ENCODE assay signal across 9 mouse cellular contexts in genomic region chr12:24716721-24717301, GRCm38 (mm10). TPM values are rescaled to one million over a fixed set of nuclear protein-coding genes. Genes with fewer than 3 reads are reported as not detected.
A peak's percentile ranks its signal among the peaks of the same experiment; 100 is the strongest.
DNase-seq lines count a peak whose midpoint lies in the region; ATAC-seq and TF ChIP-seq lines count a peak whose summit lies in the region.
"Had no signal": no experiment of that assay in that cellular context is flagged by ENCODE, and none has a peak within 500 bp of the region (broad histone marks: within the 10 kb centered on the region; RNA-seq: fewer than 3 reads in every experiment).

No protein-coding gene starts in this region.

- no peaks in the 10 kb centered on the region for H3K9me3 ChIP-seq in hindbrain, embryonic 13.5 days
- H3K9me3 ChIP-seq in limb, embryonic 11.5 days (ENCODE audit: control insufficient read depth, low read length) = no peaks in the 10 kb centered on the region
- H3K9me3 ChIP-seq in midbrain, embryonic 15.5 days = no peaks in the 10 kb centered on the region
- H3K9me3 ChIP-seq: megakaryocyte, embryonic 14.5 days had no signal

- WGBS in hindbrain, embryonic 13.5 days = 44% methylated on average over 4 of the region's 4 CpGs
- 53% methylated on average over 4 of the region's 4 CpGs for WGBS in limb, embryonic 11.5 days
- whole genome bisulfite sequencing in midbrain, embryonic 15.5 days = 50% methylated on average over 4 of the region's 4 CpGs

- peaks cover 8% of the 10 kb centered on the region; the same call in 1 of the 2 replicates for H3K36me3 ChIP-seq in hindbrain, embryonic 13.5 days
- peaks cover 8% of the 10 kb centered on the region for H3K36me3 ChIP-seq in limb, embryonic 11.5 days (ENCODE audit: control insufficient read depth, insufficient read depth, low read length)
- H3K36me3 ChIP-seq in midbrain, embryonic 15.5 days (replicated peaks) = no peaks in the 10 kb centered on the region

- no peaks in the 10 kb centered on the region for H3K4me1 ChIP-seq in hindbrain, embryonic 13.5 days (replicated peaks)
- peaks cover 2% of the 10 kb centered on the region; the same call in 1 of the 2 replicates for H3K4me1 ChIP-seq in limb, embryonic 11.5 days (ENCODE audit: control insufficient read depth, insufficient read depth, low read length)
- no peaks in the 10 kb centered on the region for H3K4me1 ChIP-seq in midbrain, embryonic 15.5 days

- no peaks in the 10 kb centered on the region for H3K27me3 ChIP-seq in Patski
- no peaks in the 10 kb centered on the region for H3K27me3 ChIP-seq in hindbrain, embryonic 13.5 days
- no peaks in the 10 kb centered on the region for H3K27me3 ChIP-seq in limb, embryonic 11.5 days (ENCODE audit: control insufficient read depth, insufficient read depth, low read length)
- H3K27me3 ChIP-seq in midbrain, embryonic 15.5 days (replicated peaks) = no peaks in the 10 kb centered on the region
- H3K27me3 ChIP-seq: megakaryocyte, embryonic 14.5 days had no signal

- CTCF ChIA-PET in Patski (lab: Charles Lee) = interaction anchor here (0.8 to 3.9 kb wide), 15 partner anchors 13 to 236 kb away, joined by 3 to 26 read pairs (median 3); no protein-coding TSS in a partner anchor

- in situ Hi-C loops in Patski (cut with MboI; ENCODE audit: low pct_unique_long_range_greater_than_20kb) = loop anchor here (5.0 to 10.0 kb wide), 2 partner anchors 118 to 235 kb away; partner anchors contain the start of gene Mboat2

- no peak overlapping the region for H3K9ac ChIP-seq in hindbrain, embryonic 13.5 days
- H3K9ac ChIP-seq in limb, embryonic 11.5 days (ENCODE audit: low read length) = no peak overlapping the region
- H3K9ac ChIP-seq in midbrain, embryonic 15.5 days = no peak overlapping the region

- no peak for ATAC-seq in Patski
- ATAC-seq in hindbrain, embryonic 13.5 days (ENCODE audit: low FRiP score) = peak; percentile 75
- ATAC-seq in limb, embryonic 11.5 days (ENCODE audit: insufficient number of reproducible peaks, low FRiP score, low TSS enrichment, low read depth) = peak; percentile 49; the same call in 1 of the 2 replicates
- peak; percentile 69 for ATAC-seq in midbrain, embryonic 15.5 days (replicated peaks)

- no peak overlapping the region for H3K4me3 ChIP-seq in hindbrain, embryonic 13.5 days
- no peak overlapping the region for H3K4me3 ChIP-seq in limb, embryonic 11.5 days (ENCODE audit: low read depth, low read length)
- no peak overlapping the region for H3K4me3 ChIP-seq in midbrain, embryonic 15.5 days
- H3K4me3 ChIP-seq: megakaryocyte, embryonic 14.5 days had no signal

- peak; percentile 33 to 45 for DNase-seq in left cerebral cortex, adult 18-20 months (ENCODE audit: low spot score in 2 of 2)
- no peak for DNase-seq in left cerebral cortex, adult 11 months (ENCODE audit: low spot score)
- no peak for DNase-seq in Patski (ENCODE audit: low read depth, low spot score)
- DNase-seq in embryo, embryonic 9.5 days (ENCODE audit: extremely low spot score) = peak; percentile 48
- peak; percentile 68 for DNase-seq in limb, embryonic 11.5 days (ENCODE audit: low spot score)
- peak; percentile 44 for DNase-seq in thymus, postnatal 25 days

- peak; percentile 91 for TF ChIP-seq CTCF in Patski (IDR thresholded peaks at IDR 0.05)

- H3K27ac ChIP-seq in hindbrain, embryonic 13.5 days = no peak overlapping the region
- H3K27ac ChIP-seq in limb, embryonic 11.5 days (replicated peaks; ENCODE audit: low read depth, low read length) = no peak overlapping the region
- no peak overlapping the region for H3K27ac ChIP-seq in midbrain, embryonic 15.5 days

- POLR2A ChIA-PET in Patski (lab: Charles Lee) = interaction anchor here (1.0 to 1.1 kb wide), 2 partner anchors 61 to 232 kb away, joined by 3 read pairs; no protein-coding TSS in a partner anchor

- no peak overlapping the region for H3K4me2 ChIP-seq in hindbrain, embryonic 13.5 days
- no peak overlapping the region for H3K4me2 ChIP-seq in limb, embryonic 11.5 days (ENCODE audit: low read depth, severe bottlenecking)
- H3K4me2 ChIP-seq in midbrain, embryonic 15.5 days = no peak overlapping the region

RNA-seq across cellular contexts. Expression of gene Rrm2, which starts 8.8 kb away (rescaled TPM):
- total RNA-seq in left cerebral cortex, adult 18-20 months (2021) = 1 to 10 TPM; 1.2 to 1.4 TPM
- polyA plus RNA-seq in Patski (2021) = 129 TPM
- polyA plus RNA-seq in hindbrain, embryonic 13.5 days (2015; fragmentation: Nextera tagmentation; extraction: Ambion mirVana) = 71.9 and 90.1 TPM in 2 replicates
- 439 and 485 TPM in 2 replicates for polyA plus RNA-seq in limb, embryonic 11.5 days (2014; fragmentation: Nextera tagmentation; extraction: Ambion mirVana)
- 46.2 and 48.6 TPM in 2 replicates for polyA plus RNA-seq in midbrain, embryonic 15.5 days (2015; fragmentation: Nextera tagmentation; extraction: Ambion mirVana)

RNA-seq across cellular contexts. Expression of gene Cys1, which starts 35.2 kb away (rescaled TPM):
- 10 to 100 TPM; 18.0 to 19.7 TPM for total RNA-seq in left cerebral cortex, adult 18-20 months (2021)
- polyA plus RNA-seq in Patski (2021) = 116 TPM
- polyA plus RNA-seq in hindbrain, embryonic 13.5 days (2015; fragmentation: Nextera tagmentation; extraction: Ambion mirVana) = 0.56 and 1.6 TPM in 2 replicates
- 0.36 and 0.91 TPM in 2 replicates for polyA plus RNA-seq in limb, embryonic 11.5 days (2014; fragmentation: Nextera tagmentation; extraction: Ambion mirVana)
- polyA plus RNA-seq in midbrain, embryonic 15.5 days (2015; fragmentation: Nextera tagmentation; extraction: Ambion mirVana) = 1.8 and 3.3 TPM in 2 replicates

Comparison
In these comparisons a context has a peak if more than half of its experiments do, and no peak if none do; other contexts are left out.
1. DNase-seq: peak in left cerebral cortex, adult 18-20 months (2 of 2), embryo, embryonic 9.5 days (single experiment), limb, embryonic 11.5 days (single experiment) and thymus, postnatal 25 days (single experiment); none in left cerebral cortex, adult 11 months (single experiment) and Patski (single experiment).
2. RNA of gene Cys1, which starts 35.2 kb away (polyA plus RNA-seq): 116 TPM in Patski (single experiment); 1.8 to 3.3 TPM in midbrain, embryonic 15.5 days, 0.56 to 1.6 TPM in hindbrain, embryonic 13.5 days and 0.36 to 0.91 TPM in limb, embryonic 11.5 days; every median in the first group is over 10 times any median in the second.